Mouse (Mus musculus) liver, embryonic 16.5 days (tissue): ENCODE data around the gene Rbm11. TPM values are rescaled to one million over a fixed set of nuclear protein-coding genes. Genes with fewer than 3 reads are reported as not detected.

Source experiments
- ATAC-seq: fragments of 200-750 bp; cut with Nextera tagmentation; 2 replicates; pipeline ENCODE4 v1.8.0; 2017; ENCODE audit warnings: low read depth, mild to moderate bottlenecking, moderate number of reproducible peaks, moderate library complexity
- H3K27ac ChIP-seq: fragments of 300-500 bp; sonication (generic); 2 replicates; pipeline ENCODE4 v1.5.1; 2014; ENCODE audit warnings: mild to moderate bottlenecking, low read length
- H3K27me3 ChIP-seq: fragments of 300-500 bp; sonication (generic); 2 replicates; pipeline ENCODE4 v1.6.1; 2014; ENCODE audit warnings: low read depth, low read length, mixed read lengths; ENCODE audit not compliant: control insufficient read depth, insufficient read depth
- H3K36me3 ChIP-seq: fragments of 300-500 bp; sonication (generic); 2 replicates; pipeline ENCODE4 v1.6.1; 2014; ENCODE audit warnings: mild to moderate bottlenecking; ENCODE audit not compliant: control insufficient read depth, insufficient read depth
- H3K4me1 ChIP-seq: fragments of 300-500 bp; sonication (generic); 2 replicates; pipeline ENCODE4 v1.6.1; 2014; ENCODE audit warnings: low read depth, low read length, mixed read lengths; ENCODE audit not compliant: control insufficient read depth
- H3K4me2 ChIP-seq: fragments of 300-500 bp; sonication (generic); 2 replicates; pipeline ENCODE4 v1.6.1; 2014; ENCODE audit warnings: low read depth, low read length, mixed read lengths
- H3K4me3 ChIP-seq: fragments of 300-500 bp; sonication (generic); 2 replicates; pipeline ENCODE4 v1.5.1; 2014; ENCODE audit warnings: low read depth, mild to moderate bottlenecking, low read length
- H3K9ac ChIP-seq: fragments of 300-500 bp; sonication (generic); 2 replicates; pipeline ENCODE4 v1.6.1; 2014; ENCODE audit warnings: low read depth, low read length
- H3K9me3 ChIP-seq: fragments of 300-500 bp; sonication (generic); replicated peaks from 2 replicates; pipeline ENCODE4 v1.6.1; 2016; ENCODE audit warnings: low read length; ENCODE audit not compliant: control insufficient read depth
- WGBS: fragments of 180-500 bp; shearing (Covaris S2); extraction: QIAGEN DNeasy Blood & Tissue Kit; methylation state at CpG from one replicate; pipeline ENCODE4 v1.1.7; 2014; ENCODE audit not compliant: insufficient replicate concordance; 5-methylcytosine and 5-hydroxymethylcytosine counted together
- polyA plus RNA-seq: library from polyadenylated mRNA; unstranded; fragments of >200 nt; fragmentation: Nextera tagmentation; extraction: Ambion mirVana; gene quantifications from 2 replicates; pipeline ENCODE4 v1.2.1, GENCODE M21; 2015

Gene Rbm11
- not detected in 2 replicates for polyA plus RNA-seq

- no peaks in the 10 kb centered on the region for H3K36me3 ChIP-seq
- ATAC-seq: peak; percentile 98
- H3K27me3 ChIP-seq: no peaks in the 10 kb centered on the region
- H3K4me1 ChIP-seq: peaks cover 5% of the 10 kb centered on the region; the same call in 1 of the 2 replicates
- no peaks in the 10 kb centered on the region for H3K9me3 ChIP-seq
- H3K27ac ChIP-seq: no peak within 1 kb of the TSS
- H3K4me2 ChIP-seq: peak within 1 kb of the TSS; percentile 94
- peak within 1 kb of the TSS; percentile 43 for H3K9ac ChIP-seq
- peak within 1 kb of the TSS; percentile 70 for H3K4me3 ChIP-seq
- under 1% methylated on average over 49 of the region's 55 CpGs for WGBS
Measured at GRCm38 (mm10) chr16:75592671-75593500, at the start of gene Rbm11. Gene Rbm11, plus strand, starts transcription at chr16:75592844.

- WGBS: 50% methylated on average over 1 of the region's 1 CpGs
- Histone ChIP-seq H3K4me2 (no peak overlapping the region), H3K9ac (no peak overlapping the region), H3K9me3 (no peaks in the 10 kb centered on the region), H3K36me3 (no peaks in the 10 kb centered on the region), H3K27me3 (no peaks in the 10 kb centered on the region), H3K4me3 (no peak overlapping the region), H3K4me1 (no peaks in the 10 kb centered on the region), H3K27ac (no peak overlapping the region)
- no peak for ATAC-seq
Measured at GRCm38 (mm10) chr16:75545310-75545709, 47.3 kb upstream of the Rbm11 start.

DNA sequence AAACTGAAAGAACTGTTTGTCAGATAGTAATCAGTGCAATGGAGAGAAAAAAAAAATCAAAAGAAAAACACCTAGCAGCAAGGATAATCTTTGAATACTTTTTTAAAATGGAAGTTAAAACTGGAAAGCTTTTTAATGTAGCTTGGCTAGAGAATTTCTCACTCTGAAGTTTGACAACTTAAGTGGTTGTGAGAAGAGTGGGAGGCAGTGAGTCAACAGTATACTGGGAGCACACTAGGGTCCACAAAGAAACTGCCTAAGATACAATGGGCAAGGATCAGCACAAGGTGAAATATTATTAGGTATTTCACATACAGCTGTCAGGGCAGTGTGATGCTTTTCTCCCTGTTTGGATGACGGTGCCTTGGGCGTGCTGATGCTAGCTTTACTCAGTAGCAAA, 29.7 kb upstream of the Rbm11 start:
- 67% methylated on average over 2 of the region's 2 CpGs for WGBS
- Histone ChIP-seq H3K27me3 (no peaks in the 10 kb centered on the region), H3K36me3 (no peaks in the 10 kb centered on the region), H3K4me2 (no peak overlapping the region), H3K27ac (no peak overlapping the region), H3K9me3 (no peaks in the 10 kb centered on the region), H3K9ac (no peak overlapping the region), H3K4me1 (no peaks in the 10 kb centered on the region), H3K4me3 (no peak overlapping the region)
- no peak for ATAC-seq

- Histone ChIP-seq H3K27ac (no peak overlapping the region), H3K4me2 (no peak overlapping the region), H3K4me3 (no peak overlapping the region), H3K36me3 (no peaks in the 10 kb centered on the region), H3K9ac (no peak overlapping the region), H3K9me3 (no peaks in the 10 kb centered on the region), H3K27me3 (no peaks in the 10 kb centered on the region), H3K4me1 (no peaks in the 10 kb centered on the region)
- WGBS: 49% methylated on average over 5 of the region's 5 CpGs
- ATAC-seq: no peak
Measured at GRCm38 (mm10) chr16:75582279-75582678, 10.4 kb upstream of the Rbm11 start.

DNA sequence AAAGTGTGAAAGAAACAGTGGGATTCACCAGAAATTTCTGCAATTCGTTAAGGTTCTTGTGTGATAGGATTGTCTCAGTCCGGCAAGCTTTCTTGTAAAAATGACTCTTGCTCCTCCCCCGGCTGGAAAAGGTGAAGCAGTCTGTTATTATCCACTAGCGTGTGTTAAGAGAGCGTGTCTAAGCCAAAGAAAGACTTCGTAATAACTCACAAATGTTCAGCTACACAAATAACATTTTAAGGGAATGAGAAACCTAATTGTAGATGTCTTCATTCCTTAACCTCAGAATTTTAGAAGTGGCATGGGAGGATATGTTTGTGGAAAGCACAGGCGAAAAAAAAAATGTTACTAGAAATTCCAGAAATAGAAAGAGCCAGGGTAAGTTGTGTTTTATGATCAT, 6.7 kb upstream of the Rbm11 start, which contains the start of gene Lipi:
Gene Lipi (minus strand): TSS at position 101 of the 400 bp plus-strand sequence.
- no peaks in the 10 kb centered on the region for H3K36me3 ChIP-seq
- WGBS: 64% methylated on average over 7 of the region's 7 CpGs

DNA sequence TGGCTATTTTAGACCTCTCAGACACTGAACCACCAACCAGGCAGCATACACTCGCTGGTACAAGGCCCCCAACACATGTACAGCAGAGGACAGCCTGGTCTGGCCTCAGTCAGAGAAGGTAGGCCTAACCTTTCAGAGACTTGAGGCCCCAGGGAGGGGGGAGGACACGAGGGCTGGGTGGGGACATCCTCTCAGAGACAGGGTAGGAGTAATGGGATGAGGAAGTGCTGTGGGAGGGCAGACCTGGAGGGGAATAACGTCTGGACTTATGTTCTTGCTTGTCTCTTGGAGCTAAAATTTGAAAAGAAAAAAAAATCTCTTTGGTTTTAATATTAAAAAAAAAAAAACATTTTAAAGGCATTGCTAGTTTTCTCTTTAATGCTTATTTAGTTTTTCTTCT, 6.2 kb upstream of the Rbm11 start:
- Histone ChIP-seq H3K27ac (no peak overlapping the region), H3K4me2 (no peak overlapping the region), H3K27me3 (no peaks in the 10 kb centered on the region), H3K9me3 (no peaks in the 10 kb centered on the region), H3K36me3 (no peaks in the 10 kb centered on the region), H3K9ac (no peak overlapping the region), H3K4me3 (no peak overlapping the region), H3K4me1 (no peaks in the 10 kb centered on the region)
- ATAC-seq: no peak
- WGBS: 12% methylated on average over 3 of the region's 3 CpGs

More for the DNA sequence above, 6.7 kb upstream of the Rbm11 start, which contains the start of gene Lipi:
- no peaks in the 10 kb centered on the region for H3K9me3 ChIP-seq
- H3K27me3 ChIP-seq: no peaks in the 10 kb centered on the region
- H3K9ac ChIP-seq: no peak within 1 kb of the TSS
- ATAC-seq: no peak
- H3K4me1 ChIP-seq: no peaks in the 10 kb centered on the region
- no peak within 1 kb of the TSS for H3K4me2 ChIP-seq
- no peak within 1 kb of the TSS for H3K4me3 ChIP-seq
- H3K27ac ChIP-seq: no peak within 1 kb of the TSS

DNA sequence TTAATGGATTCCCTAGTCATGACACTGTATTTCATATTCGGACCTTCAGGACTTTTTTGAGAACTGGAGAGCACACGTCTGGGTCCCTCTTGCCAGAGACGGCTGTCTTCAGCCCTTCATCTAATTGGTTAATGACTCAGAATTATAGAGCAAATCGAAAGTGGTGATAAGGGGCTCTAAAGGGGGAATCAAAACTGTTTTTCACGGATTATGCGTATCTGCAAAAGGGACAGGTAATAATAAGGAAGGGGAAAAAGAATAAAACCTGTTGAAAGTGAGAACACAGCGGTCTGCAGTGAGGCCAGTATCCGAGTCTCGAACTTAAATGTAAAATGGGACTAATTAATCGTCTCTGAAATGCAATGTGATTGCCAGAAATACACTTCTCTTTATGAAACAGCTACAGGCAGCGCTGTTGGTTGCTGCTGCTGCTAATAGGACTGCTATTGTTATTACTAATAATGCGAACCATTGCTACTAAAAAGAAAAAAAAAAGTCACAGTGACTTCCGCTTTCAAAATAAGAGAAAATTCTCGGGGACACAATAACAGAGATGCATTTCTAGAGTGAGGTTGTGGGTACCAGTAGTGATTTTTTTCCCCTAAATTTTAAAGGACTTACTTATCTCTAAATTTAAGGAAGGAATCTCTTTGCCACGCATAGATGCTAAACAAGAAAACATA, 998 bp downstream of the Rbm11 start:
- H3K4me1 ChIP-seq: peaks cover 5% of the 10 kb centered on the region; the same call in 1 of the 2 replicates
- H3K27me3 ChIP-seq: no peaks in the 10 kb centered on the region
- H3K9ac ChIP-seq: peak overlapping the region; percentile 43; the same call in 1 of the 2 replicates
- peak overlapping the region; percentile 94 for H3K4me2 ChIP-seq
- peak overlapping the region; percentile 70 for H3K4me3 ChIP-seq
- no peaks in the 10 kb centered on the region for H3K36me3 ChIP-seq
- ATAC-seq: no peak
- H3K27ac ChIP-seq: no peak overlapping the region
- WGBS: 9% methylated on average over 15 of the region's 15 CpGs
- no peaks in the 10 kb centered on the region for H3K9me3 ChIP-seq

DNA sequence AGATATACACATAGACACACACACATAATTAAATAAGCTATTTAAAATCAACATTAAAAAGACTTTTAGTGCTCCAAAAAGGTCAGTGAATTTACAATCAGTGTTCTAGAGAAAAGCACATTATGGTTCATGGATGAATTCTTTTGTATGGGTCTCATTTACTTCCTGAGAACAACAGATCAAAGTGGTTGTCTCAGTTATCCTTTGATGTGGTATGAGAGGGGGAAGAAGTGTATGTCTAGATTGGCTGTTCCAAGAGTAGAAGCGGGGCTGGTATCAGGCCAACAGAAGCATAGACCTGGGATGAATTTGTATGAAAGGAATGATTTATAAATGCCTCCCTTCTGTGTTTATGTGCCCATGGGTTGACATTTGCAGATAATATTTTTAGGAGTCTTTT, 13.8 kb downstream of the Rbm11 start:
- Histone ChIP-seq H3K4me3 (no peak overlapping the region), H3K27ac (no peak overlapping the region), H3K36me3 (no peaks in the 10 kb centered on the region), H3K9me3 (no peaks in the 10 kb centered on the region), H3K27me3 (no peaks in the 10 kb centered on the region), H3K9ac (no peak overlapping the region), H3K4me2 (no peak overlapping the region), H3K4me1 (no peaks in the 10 kb centered on the region)
- ATAC-seq: no peak
- WGBS: 52% methylated on average over 1 of the region's 1 CpGs

- Histone ChIP-seq H3K27ac (no peak overlapping the region), H3K27me3 (no peaks in the 10 kb centered on the region), H3K4me2 (no peak overlapping the region), H3K9ac (no peak overlapping the region), H3K36me3 (no peaks in the 10 kb centered on the region), H3K9me3 (no peaks in the 10 kb centered on the region), H3K4me1 (no peaks in the 10 kb centered on the region), H3K4me3 (no peak overlapping the region)
- no peak for ATAC-seq
Measured at GRCm38 (mm10) chr16:75612561-75612960, 19.9 kb downstream of the Rbm11 start.
